23 mouse cellular contexts compared by ENCODE assay signal in the genomic region with DNA sequence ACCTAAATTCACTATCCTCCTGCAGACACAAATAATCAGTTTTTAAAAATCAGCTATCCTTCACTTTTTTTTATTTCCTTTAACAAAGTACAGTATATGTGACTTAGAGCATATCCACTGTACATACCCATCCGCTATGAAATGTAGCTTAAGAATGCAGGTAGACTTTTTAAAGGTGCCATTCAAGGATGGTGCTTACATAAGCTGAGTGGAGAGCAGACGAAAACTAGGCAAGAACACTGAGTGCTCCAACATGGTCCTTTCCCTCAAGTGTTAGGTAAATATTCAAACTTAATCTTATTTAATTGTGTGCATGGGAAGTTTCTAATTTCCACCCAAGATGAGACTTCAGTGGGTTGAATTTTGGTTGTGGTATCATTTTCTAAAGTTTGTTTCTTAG.
DNase-seq lines count a peak whose midpoint lies in the region; ATAC-seq and TF ChIP-seq lines count a peak whose summit lies in the region.
"Had no signal": no experiment of that assay in that cellular context is flagged by ENCODE, and none has a peak within 500 bp of the region (broad histone marks: within the 10 kb centered on the region; RNA-seq: fewer than 3 reads in every experiment).

No protein-coding gene starts in this region.

- no peaks in the 10 kb centered on the region for H3K4me1 ChIP-seq in lung, postnatal 0 days (ENCODE audit: insufficient read depth, low read depth, low read length)
- H3K4me1 ChIP-seq: embryonic facial prominence, embryonic 10.5 days; embryonic facial prominence, embryonic 12.5 days; forebrain, embryonic 13.5 days; forebrain, embryonic 15.5 days had no signal

- no peak overlapping the region for H3K27ac ChIP-seq in lung, postnatal 0 days (ENCODE audit: low read length)
- H3K27ac ChIP-seq: embryonic facial prominence, embryonic 10.5 days; embryonic facial prominence, embryonic 12.5 days; forebrain, embryonic 13.5 days; forebrain, embryonic 15.5 days had no signal

- TF ChIP-seq CTCF in lung, postnatal 0 days (IDR thresholded peaks at IDR 0.05), result no peak

- peaks cover 33% of the 10 kb centered on the region for H3K36me3 ChIP-seq in lung, postnatal 0 days (ENCODE audit: insufficient read depth, low read length)
- H3K36me3 ChIP-seq: G1E had no signal

- 0 out of 2 replicates have a peak, but pooled peaks have one; percentile 18 for ATAC-seq in frontal cortex, adult (ENCODE audit: low TSS enrichment)
- peak; percentile 67 for ATAC-seq in lung, postnatal 0 days
- ATAC-seq: activated CD4-positive, CD25-positive, alpha-beta regulatory T cell, adult 4 months; forebrain, embryonic 13.5 days; forebrain, embryonic 15.5 days; Patski had no signal

- 61% methylated on average over 2 of the region's 2 CpGs for WGBS in lung, postnatal 0 days

- no peak overlapping the region for H3K4me3 ChIP-seq in lung, postnatal 0 days (ENCODE audit: low read depth, low read length)
- H3K4me3 ChIP-seq: embryonic facial prominence, embryonic 10.5 days; embryonic facial prominence, embryonic 12.5 days; forebrain, embryonic 13.5 days; forebrain, embryonic 15.5 days had no signal

- no peak for DNase-seq in frontal cortex, postnatal 14 days (ENCODE audit: low spot score in 2 of 2)
- DNase-seq in lung, postnatal 0 days (ENCODE audit: low spot score), result peak; percentile 44
- no peak for DNase-seq in lung, postnatal 14 days
- DNase-seq in lung, postnatal 36 days, result peak; percentile 35
- no peak for DNase-seq in lung, postnatal 10 days
- DNase-seq: adrenal gland, adult 8-10 months; adrenal gland, postnatal 14 days; adrenal gland, postnatal 36 days; B cell, adult 2 months; cerebellum, adult 11-12 months; cerebellum, adult 2 months; cerebellum, adult 9-10 months; cerebellum, postnatal 10 days; cerebellum, postnatal 25 days had no signal

- TF ChIP-seq EP300 in lung, postnatal 0 days (IDR thresholded peaks at IDR 0.05), result peak; percentile 54

- no peak overlapping the region for H3K4me2 ChIP-seq in lung, postnatal 0 days (replicated peaks; ENCODE audit: low read depth, low read length)
- H3K4me2 ChIP-seq: embryonic facial prominence, embryonic 12.5 days; forebrain, embryonic 13.5 days; forebrain, embryonic 15.5 days had no signal

- no peak overlapping the region for H3K9ac ChIP-seq in lung, postnatal 0 days (replicated peaks; ENCODE audit: low read depth)
- H3K9ac ChIP-seq: embryonic facial prominence, embryonic 12.5 days; forebrain, embryonic 13.5 days; forebrain, embryonic 15.5 days had no signal

- H3K9me3 ChIP-seq in lung, postnatal 0 days (ENCODE audit: low read length), result no peaks in the 10 kb centered on the region
- H3K9me3 ChIP-seq: embryonic facial prominence, embryonic 10.5 days; embryonic facial prominence, embryonic 12.5 days; forebrain, embryonic 13.5 days; forebrain, embryonic 15.5 days; G1E had no signal

- H3K27me3 ChIP-seq in lung, postnatal 0 days (replicated peaks; ENCODE audit: insufficient read depth, low read length), result no peaks in the 10 kb centered on the region
- H3K27me3 ChIP-seq: CH12.LX; embryonic facial prominence, embryonic 12.5 days; forebrain, embryonic 13.5 days; forebrain, embryonic 15.5 days; Patski had no signal

Comparison
In these comparisons a context has a peak if more than half of its experiments do, and no peak if none do; other contexts are left out.
1. DNase-seq: peak in lung, postnatal 0 days (single experiment) and lung, postnatal 36 days (single experiment); none in frontal cortex, postnatal 14 days (0 of 2), lung, postnatal 14 days (single experiment) and lung, postnatal 10 days (single experiment).